Mouse (Mus musculus) T-helper 2 cell (primary cell): ENCODE measurements around the gene Nsa2.
"Not testable (repeated sequence)": the region's sequence is repeated elsewhere in the genome, so short reads cannot be mapped to it uniquely, and the experiment has no call there.

Source experiments
- in situ Hi-C: fragments of 300-600 bp; cut with MboI, MseI; formaldehyde crosslinking; loops from one replicate; pipeline ENCODE4 v1.15.1; 2025; ENCODE audit warnings: high pct_unique_total_duplicates

The Nsa2 gene

DNA sequence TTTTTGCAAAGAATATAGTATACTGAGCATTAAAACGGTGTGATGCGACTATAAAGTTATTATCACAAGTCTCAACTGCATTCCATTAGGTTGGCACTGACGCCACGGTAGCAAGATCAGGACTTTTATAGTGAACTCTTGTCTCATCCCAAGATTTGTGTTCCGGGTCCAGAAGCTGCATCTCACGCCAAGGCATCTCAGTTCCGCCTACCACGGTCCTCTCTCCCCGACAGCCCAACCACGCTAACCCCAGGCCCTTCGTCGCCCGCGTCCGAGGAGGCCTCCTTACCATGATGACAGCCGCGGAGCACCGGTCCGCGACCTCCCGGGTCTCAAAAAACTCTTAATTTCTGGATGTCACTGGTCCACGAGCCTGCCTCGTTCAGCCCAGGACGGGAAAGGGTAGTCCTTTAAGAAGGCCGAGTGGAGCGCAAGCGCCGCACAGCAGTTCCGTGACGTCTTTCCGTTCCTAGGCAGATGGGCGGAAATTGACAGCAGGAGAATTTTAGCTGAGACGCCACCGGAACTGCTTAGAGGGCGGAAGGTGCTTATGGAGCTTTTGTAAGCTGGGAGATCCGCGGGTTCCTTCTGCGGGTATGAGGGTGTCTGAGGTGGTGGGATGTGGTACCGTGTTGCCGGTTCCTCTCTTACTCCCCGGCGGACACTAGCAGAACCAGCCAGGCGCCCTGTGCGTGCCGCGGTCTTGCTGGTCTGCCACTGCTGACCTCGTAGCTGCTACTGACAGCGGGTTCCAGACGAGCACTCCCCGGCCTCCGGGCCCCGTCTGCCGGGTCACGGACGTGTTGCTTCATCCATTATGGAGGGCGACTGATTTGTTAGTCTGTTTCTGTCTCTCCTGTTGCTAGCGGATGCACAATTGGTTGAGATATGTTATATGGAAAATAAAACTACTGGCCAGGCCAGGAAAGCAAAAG is at the start of gene Nsa2, which contains the start of gene Gfm2:
Nsa2 (minus strand) TSS at position 472 of the 935 bp plus-strand sequence.
Gfm2 (plus strand) TSS at position 472 of the 935 bp plus-strand sequence.
- in situ Hi-C loops = loop anchor here (25.0 kb wide), 1 partner anchor 1125 kb away; the partner anchor contains the start of genes Ankra2 and Utp15

DNA sequence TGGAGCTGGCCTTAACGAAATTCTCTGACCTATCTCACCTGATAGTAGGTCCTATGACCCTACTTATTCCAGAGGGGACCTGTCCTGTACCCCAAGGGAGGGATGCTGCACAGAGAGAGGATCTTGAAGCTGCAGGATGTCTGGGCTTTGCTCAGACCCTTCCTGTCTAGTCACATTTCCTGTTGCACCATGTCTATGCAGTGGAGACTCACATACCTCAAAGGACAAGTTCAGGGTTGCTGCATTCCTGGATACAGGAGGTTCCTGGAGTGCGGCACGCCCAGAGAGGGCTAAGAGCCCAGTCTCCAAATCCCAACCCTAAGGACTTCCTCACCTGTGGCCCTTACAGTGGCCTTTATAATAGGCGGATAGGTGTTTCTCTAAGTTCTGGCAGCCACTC is 48.6 kb upstream of the Nsa2 start:
- in situ Hi-C loops = no loop called here

DNA sequence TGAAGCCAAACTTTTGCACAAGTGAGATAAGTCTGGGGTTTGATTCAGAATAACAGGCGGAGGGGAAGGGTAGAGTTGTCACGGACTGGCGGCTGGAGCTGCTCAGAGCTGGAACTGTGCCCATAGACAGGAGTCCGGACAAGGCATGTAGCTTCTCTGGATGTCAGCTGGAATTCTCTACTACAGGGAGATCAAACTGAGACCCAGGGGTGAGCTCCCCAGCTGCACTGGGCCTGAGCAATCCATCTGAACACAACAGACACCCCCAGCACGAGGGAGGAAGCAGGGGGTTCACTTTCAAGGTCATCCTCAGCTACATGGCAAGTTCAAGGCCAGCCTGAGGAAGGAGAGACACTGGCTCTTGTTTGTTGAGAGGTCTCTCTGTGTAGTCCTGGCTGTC is 46.9 kb upstream of the Nsa2 start:
- in situ Hi-C loops = no loop called here

DNA sequence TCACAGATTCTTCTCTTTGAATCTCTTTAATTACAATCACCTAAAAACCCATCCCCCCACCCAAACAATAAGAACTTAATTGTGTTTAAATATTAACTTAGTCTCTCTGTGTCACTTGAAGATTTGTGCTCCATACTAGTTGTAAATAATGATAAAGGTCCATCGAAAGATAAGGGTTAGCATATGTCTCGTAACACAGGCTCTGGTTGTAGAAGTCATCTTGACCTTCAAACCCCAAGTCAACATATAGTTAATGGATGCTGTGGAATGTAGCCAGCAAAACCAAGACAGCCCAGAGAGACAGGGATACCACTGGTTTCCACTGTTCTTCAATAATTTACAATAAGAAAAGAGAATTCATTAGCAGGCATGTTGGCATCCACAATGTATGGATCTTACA is 46.4 kb upstream of the Nsa2 start:
- in situ Hi-C loops = no loop called here

DNA sequence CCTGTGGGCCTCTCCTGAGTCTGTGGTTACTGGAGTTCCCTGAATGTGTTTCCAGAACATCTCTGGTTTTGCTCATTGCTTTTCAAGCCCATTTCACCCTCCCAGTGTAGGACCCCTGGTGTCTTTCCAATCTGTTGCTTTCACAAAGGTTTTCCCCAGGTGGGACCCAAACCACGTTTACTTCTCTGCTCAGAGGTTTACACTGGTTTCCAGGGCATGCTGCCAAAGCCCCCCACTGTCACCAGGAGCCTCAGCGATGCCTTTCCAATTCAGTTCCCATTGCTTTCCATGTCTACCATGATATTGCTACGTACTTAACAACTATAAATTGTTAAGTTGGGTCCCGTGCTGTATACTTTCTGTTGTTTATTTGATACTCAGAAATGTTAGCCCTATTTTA is 45.1 kb upstream of the Nsa2 start:
- in situ Hi-C loops = no loop called here

DNA sequence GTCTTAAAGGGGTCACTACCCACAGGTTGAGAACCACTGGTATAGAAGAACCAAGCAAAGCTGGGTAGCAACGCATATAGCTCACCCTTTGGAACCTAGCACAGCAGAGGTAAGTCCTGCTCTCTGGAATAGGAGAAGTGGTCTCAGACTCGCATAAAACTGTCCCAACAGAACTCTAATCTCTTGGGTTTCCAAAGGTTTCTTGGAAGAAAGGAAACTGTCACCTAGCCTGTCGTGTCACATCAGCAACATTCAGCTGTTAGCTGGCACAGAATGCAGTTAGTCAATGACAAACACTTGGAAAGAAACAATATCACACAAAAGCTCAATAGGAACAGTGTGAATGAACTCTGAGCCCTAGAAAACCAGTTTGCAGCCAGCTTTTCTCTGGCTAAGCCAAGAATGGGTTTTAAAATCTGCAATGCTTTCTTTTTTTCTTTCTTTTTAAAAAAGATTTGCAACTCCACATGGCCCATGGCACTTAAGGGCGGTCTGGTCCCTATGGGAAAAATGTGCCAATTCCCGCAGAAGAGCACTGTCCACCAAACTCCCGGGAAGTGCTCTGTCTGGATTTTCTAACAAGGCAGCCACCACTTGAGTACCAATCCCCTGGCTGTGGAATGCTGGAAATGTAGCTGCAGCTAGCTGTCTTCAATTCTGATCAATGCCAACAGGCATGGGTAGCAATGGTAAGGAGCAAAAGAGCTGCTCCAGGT is 42.5 kb upstream of the Nsa2 start:
- in situ Hi-C loops = no loop called here

DNA sequence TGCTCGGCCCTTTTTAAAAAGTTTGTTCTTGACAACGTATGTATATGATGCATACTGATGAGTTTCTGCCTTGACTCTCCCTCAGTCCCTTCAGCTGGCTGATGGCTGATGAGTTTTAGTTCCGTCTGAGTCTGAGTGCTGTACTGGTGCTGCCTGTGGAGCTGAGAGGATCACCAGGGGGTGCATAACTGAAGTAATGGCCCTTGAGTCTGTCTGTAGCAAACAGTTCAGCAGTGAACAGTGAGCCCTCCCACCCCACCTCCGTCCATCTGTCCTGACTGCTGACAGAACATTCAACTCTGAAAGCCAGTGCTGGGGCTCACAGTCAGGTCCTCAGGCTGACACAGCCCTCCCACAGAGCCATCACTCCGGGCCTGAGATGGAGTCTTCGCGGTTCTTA is 41.2 kb upstream of the Nsa2 start:
- in situ Hi-C loops = no loop called here

DNA sequence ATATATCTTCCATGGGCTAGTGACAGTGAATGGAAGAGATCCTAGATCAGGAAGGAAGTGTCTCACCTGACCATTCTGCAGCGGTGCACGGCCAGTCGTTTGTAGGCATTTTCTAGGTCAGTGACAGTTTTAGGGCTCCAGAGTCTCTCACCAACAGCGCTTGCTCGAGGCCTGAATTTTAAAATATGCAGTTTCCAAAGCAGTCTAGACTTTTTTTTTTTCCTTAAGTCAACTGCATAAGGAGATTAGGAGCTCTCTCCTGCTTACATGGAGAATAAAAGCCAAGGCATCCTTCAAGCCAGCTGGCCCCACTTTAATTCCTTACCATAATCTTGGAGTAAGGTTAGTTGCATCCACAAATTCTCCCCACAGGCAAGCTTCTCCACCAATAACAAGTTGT is 39.0 kb upstream of the Nsa2 start:
- in situ Hi-C loops = no loop called here

DNA sequence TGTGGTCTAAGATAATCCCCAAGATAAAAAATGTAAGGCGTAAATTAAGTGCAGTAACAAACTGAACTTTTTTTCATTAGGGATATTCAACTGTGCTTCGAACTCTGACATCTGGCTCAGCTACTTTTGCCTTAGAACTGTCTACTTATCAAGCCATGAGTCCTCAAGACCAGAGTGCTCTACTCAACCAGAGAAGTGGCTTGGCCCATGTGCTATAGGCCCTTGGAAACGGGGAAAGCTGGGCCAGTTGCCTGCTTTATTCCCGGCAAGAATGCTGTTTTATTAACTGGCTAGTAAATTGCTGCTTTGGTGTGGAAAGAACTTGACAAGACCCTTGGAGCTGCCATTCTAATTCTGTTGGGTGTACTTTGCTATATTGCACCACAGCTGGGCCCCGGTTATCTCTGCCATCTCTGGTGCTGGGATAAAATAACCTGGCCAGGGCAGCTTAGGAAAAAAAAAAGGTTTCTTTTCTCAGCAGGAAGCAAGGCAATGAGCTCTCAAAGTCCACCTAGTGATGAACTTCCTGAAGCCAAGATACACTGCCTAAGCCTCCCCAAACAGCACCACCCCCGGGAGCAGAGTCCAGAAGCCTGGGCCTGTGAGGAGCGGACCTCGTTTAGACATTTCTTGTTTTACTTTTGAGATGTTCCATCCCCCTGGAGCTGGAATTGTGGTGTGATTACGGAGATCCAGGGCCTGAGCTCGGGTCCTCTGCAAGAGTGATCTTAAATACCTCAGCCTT is 38.0 kb upstream of the Nsa2 start:
- in situ Hi-C loops = no loop called here

DNA sequence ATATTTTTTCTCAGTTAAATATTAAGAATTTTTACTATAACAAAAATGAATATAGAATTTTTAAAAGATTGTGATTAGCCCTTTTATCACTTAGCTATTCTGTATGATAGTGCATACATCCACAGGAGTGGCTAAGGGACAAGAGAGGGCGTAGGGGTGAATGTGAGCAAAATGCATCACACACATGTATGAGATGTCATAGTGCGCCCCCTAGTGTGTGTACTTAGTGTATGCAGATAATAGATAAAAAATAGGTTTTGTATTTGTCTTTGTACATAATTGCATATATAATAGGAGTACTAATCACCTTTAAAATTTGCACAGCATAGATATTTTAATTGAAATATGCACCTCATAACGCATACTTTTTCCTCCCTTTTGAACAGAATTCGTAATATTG is 8.1 kb upstream of the Nsa2 start:
- in situ Hi-C loops = loop anchor here (25.0 kb wide), 1 partner anchor 1116 kb away; the partner anchor contains the start of genes Ankra2 and Utp15

DNA sequence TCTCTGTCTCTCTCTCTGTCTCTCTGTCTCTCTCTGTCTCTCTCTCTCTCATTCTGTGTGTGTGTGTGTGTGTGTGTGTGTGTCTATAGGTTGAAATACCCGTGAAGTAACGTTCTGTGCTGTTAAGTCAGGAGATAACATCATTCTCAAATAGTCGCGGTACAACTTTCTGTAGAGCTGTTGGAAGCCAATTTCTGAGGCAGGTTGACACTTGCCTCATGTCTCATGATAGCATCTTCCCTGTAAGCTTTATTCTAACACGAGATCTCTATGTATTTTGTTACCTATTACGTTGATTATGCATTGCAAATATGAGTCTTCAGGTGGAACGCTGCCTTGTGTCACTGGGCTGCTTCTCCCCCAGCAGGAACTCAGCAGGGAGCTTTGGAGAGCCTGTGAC is 4.6 kb upstream of the Nsa2 start:
- in situ Hi-C loops = loop anchor here (25.0 kb wide), 1 partner anchor 1120 kb away; the partner anchor contains the start of genes Ankra2 and Utp15

DNA sequence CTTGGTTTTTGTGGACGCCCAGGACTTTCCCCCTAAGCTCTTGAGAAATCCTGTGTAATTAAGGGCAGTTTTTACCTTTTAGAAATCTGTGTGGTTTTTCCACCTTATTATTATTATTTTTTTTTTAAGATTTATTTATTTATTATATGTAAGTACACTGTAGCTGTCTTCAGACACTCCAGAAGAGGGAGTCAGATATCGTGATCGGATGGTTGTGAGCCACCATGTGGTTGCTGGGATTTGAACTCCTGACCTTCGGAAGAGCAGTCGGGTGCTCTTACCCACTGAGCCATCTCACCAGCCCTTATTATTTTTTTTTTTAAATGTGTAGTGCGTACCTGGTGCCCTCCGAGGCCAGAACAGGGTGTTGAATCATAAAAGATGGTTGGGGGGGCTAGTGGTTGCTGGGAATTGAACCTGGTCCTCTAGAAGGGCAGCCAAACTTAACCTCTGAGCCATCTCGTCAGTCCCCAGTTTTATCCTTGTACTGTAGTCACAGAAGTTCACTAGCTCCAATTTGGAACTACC is 731 bp upstream of the Nsa2 start:
- in situ Hi-C loops = loop anchor here (25.0 kb wide), 1 partner anchor 1124 kb away; the partner anchor contains the start of genes Ankra2 and Utp15

DNA sequence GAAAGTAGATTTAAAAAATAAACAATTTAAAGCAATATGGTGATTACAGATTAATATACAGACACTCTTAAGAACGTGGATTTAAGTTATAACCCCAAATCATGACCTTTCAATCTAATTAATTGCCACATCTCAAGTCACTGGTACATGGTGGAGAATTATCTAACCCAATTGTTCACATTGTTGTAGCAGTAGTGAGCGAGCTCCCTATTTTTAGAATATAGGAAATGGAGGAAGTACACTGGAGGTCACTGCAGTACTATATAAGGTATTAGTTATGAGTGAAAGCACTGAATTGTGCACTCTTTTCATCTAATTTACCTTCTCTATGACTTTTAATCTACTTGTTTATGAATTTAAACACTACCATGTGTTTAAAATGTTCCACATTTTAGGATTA is 7.3 kb downstream of the Nsa2 start:
- in situ Hi-C loops = loop anchor here (25.0 kb wide), 1 partner anchor 1132 kb away; the partner anchor contains the start of genes Ankra2 and Utp15

DNA sequence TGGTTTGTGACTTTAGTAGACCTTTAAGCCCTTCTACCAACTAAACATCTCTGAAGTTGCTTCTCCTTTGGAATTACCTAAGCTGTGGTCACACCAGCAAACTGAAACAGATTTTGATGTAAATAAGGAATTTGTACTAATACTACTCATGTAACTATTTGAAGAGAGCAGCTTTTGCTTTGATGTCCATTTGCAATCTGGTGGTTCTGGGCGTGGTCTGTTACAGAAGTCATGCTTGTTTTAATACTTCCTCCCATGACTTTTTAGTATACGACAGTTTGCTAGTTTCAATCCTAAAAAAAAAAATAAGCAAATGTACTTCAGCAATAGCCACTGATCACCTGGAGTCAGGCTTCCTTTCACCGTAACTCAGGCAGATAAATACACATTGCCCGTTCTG is 8.1 kb downstream of the Nsa2 start:
- in situ Hi-C loops = loop anchor here (25.0 kb wide), 1 partner anchor 1133 kb away; the partner anchor contains the start of genes Ankra2 and Utp15

DNA sequence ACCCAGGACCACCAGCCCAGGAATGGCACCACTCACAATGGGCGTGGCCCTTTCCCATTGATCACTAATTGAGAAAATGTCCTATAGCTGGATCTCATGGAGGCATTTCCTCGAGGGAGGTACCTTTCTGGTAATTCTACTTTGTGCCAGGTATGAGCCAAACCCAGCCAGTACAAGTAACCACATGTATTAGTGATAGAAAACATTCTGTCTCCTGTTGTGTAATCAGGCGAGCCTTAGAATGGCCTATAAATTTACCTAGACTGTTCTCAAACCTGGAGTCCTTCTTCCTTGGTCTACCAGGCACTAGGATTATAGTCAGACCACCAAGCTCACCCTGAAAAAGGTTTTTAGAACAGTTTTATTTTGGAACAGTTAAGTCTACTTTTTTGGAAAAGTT is 16.4 kb downstream of the Nsa2 start:
- in situ Hi-C loops = no loop called here

DNA sequence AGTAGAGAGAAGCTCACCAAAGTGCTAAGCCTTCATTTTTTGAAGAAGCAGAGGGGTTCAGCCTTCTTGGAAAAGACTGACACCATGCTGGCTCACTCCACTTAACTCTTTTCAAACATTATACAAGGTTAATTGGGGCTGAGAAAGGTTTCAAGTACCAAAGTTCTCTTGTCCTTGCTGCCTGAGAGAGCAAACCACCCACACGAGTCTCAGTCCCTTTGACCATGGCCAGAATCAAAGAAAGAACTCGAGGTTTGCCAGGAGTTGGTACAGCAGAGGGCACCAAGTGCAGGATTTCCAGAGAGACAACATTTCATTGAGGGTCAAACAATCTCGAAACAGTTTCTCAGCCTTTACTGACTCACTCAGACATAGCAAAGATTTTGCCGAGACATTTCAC is 28.7 kb downstream of the Nsa2 start:
- in situ Hi-C loops = no loop called here

DNA sequence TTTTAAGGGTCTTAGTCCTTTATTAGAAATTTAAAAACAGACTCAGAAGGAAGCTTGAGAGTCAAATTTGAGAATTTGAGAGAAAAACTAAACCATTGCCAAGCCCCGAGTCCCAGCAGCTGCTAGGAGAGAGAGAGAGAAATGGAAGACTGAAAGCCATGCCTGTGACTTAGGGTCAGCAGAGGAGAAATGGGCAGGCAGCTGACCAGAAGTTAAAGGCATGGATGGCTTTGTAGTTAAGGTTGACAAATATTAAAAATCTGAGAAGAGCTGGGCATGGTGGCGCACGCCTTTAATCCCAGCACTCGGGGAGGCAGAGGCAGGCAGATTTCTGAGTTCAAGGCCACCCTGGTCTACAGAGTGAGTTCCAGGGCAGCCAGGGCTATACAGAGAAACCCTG is 30.0 kb downstream of the Nsa2 start:
- in situ Hi-C loops = not testable (repeated sequence)

DNA sequence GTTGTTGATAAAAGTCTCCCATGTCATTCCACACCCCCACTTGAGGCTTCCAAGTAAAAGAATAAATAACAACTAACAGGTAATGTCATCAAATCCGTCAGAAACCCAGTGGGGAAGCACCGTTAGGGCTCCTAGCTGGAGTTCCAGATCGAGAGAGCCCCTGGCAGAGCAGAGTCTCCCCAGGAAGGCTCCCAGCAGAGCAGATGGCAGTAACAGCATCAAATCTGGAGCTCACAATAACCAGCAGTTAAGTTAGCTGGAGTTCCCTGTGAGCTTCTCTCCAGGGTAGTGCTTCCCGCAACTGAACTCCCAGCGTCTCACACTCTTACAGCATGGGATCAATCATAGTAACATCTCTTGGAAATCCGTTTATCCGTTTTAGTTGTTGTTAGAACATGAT is 32.7 kb downstream of the Nsa2 start:
- in situ Hi-C loops = no loop called here

DNA sequence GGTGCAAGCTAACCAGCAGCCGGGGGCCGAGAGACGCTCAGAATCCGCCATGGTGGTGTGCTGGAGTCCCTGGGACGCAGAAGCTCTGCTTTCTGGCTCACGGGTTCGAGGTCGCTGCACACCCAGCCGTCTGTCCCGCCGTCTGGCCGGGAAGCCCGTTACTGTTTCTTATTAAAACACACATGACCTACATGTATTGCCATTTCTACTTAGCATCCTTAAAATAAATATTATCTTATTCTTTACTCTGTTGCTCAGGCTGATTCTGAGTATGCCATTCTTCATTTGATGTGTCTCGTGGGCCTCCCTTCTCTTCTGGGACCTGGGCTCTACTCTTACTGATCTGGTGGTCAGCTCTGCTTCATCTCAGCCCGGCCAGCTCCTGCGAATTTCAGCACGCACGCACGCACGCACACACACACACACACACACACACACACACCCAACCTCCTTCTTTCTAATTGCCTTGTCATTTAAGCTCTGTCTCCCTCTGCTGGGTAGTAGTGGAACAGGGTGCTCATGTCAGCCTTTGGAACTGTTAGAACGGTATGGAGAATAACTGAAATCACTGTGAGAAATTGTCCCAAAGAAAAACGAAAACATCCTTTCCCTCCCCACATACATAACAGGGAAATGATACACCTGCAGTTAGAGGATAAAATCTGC is 38.4 kb downstream of the Nsa2 start, which contains the start of gene Gm6169:
Gm6169 (minus strand) TSS at position 51 of the 666 bp plus-strand sequence.
- in situ Hi-C loops = no loop called here

DNA sequence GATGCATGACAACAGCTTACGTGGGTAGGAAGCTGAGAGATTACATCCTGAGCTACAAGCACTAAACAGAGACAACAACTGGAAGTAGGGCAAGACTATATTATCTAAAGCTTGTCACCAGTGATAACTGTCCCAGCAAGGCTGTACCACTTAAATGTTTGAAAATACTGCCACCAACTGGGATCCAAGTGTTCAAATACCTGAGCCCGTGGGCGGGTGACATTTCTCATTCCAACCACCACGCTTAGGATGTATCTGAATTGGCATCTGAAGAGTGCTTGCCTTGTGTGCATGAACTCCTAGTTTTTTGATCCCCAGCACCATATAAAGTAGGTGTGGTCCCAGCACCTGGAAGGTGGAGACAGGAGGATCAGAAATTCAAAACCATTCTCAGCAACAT is 42.0 kb downstream of the Nsa2 start:
- in situ Hi-C loops = no loop called here

DNA sequence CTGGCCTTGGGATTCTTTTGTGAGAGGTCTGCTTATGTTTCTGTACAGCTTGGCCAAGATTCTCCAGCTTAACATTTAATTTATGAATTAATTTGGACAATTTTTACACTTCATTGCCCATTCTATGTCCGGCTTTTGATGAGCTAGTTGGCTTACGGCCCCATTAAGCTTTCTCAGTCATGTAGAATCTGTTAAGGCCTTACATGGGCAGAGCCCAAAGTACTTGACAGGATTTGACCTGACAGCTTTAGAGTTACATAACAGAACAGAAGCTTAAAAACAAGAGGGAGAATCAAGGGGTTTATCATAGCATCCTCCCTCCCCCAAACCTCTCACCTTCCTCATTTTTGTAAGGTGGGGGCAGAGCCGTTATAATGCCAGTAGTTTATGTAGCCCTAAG is 49.6 kb downstream of the Nsa2 start:
- in situ Hi-C loops = no loop called here
